Mouse (Mus musculus) CD4-positive, CD25-positive, alpha-beta regulatory T cell, adult 9 weeks (primary cell): ENCODE results near the gene Clec12b. TPM values are rescaled to one million over a fixed set of nuclear protein-coding genes. Genes with fewer than 3 reads are reported as not detected.

Source experiments
- polyA plus RNA-seq: library from polyadenylated mRNA; unstranded; fragments of 100-300 nt; shearing (Covaris generic); gene quantifications from one replicate; pipeline ENCODE4 v1.2.1, GENCODE M21; 2017

Clec12b gene
- polyA plus RNA-seq, result not detected

GRCm38 (mm10) chr6:129385774-129386173 is at the start of gene Clec12b:
TSS of gene Clec12b (minus strand) at chr6:129385874.

GRCm38 (mm10) chr6:129408562-129408961 is 22.9 kb upstream of the Clec12b start, which contains the start of gene Clec9a:
TSS of gene Clec9a (plus strand) at chr6:129408862.

GRCm38 (mm10) chr6:129396997-129397396 is 11.3 kb upstream of the Clec12b start, which contains the start of gene Clec1b:
TSS of gene Clec1b (plus strand) at chr6:129397297.

DNA sequence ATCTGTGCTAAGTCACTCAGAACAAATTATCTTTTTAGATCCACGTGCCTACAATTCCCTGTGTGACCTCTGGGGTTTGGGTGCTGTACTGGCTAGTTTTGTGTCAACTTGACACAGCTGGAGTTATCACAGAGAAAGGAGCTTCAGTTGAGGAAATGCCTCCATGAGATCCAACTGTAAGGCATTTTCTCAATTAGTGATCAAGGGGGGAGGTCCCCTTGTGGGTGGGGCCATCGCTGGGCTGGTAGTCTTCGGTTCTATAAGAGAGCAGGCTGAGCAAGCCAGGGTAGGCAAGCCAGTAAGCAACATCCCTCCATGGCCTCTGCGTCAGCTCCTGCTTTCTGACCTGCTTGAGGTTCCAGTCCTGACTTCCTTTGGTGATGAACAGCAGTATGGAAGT is 43.3 kb downstream of the Clec12b start, which contains the start of gene Clec12a:
TSS of gene Clec12a (plus strand) at position 301 of the 400 bp plus-strand sequence.

DNA sequence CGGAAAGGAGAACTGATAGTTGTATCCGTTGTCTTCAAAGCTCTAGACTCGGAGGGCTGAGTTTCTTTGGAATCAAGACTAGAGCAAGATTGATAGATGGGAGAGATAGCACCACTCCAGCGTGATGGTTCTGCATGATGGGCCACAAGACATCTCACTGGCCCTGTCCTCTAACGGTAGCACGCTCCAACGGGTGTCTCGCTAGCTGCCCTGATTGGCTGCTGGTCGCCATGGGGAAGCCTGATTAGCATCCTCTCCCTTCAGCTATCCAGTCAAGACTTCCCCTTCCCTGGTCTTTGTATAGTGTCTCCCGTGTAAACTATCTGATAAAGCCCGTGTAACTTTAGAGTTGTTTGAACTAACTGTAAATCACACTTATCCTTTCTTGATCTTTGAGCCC is 54.1 kb downstream of the Clec12b start, which contains the start of gene 4922502D21Rik:
TSS of gene 4922502D21Rik (minus strand) at position 187 of the 400 bp plus-strand sequence.

Other genes with a start within 250 kb of the Clec12b start
- gene Clec2d, start 205.3 kb downstream of the Clec12b start, polyA plus RNA-seq, result 28.9 TPM
- gene Cd69, start 110.4 kb downstream of the Clec12b start, polyA plus RNA-seq, result 195 TPM
- gene 4922502D21Rik, start 54.1 kb downstream of the Clec12b start, polyA plus RNA-seq, result not detected
- gene Clec12a, start 43.2 kb downstream of the Clec12b start, polyA plus RNA-seq, result 0.25 TPM
- gene Clec1b, start 11.4 kb upstream of the Clec12b start, polyA plus RNA-seq, result 1.1 TPM
- gene Clec9a, start 23.0 kb upstream of the Clec12b start, polyA plus RNA-seq, result not detected
- not detected for gene Clec1a, start 66.1 kb upstream of the Clec12b start, polyA plus RNA-seq
- gene Olr1, start 121.3 kb upstream of the Clec12b start, polyA plus RNA-seq, result 0.79 TPM
- not detected for gene Tmem52b, start 126.7 kb upstream of the Clec12b start, polyA plus RNA-seq
- gene Gabarapl1, start 147.3 kb upstream of the Clec12b start, polyA plus RNA-seq, result 21.1 TPM
- gene Klre1, start 192.0 kb upstream of the Clec12b start, polyA plus RNA-seq, result 0.43 TPM
- gene Klrd1, start 205.9 kb upstream of the Clec12b start, polyA plus RNA-seq, result 6.3 TPM
- gene Klrk1, start 238.0 kb upstream of the Clec12b start, polyA plus RNA-seq, result 2.4 TPM